In genomic region chr7:45007141-45007540, GRCm38 (mm10) we compare ENCODE assay signal across 17 mouse cellular contexts.
"Had no signal": no experiment of that assay in that cellular context is flagged by ENCODE, and none has a peak within 500 bp of the region (broad histone marks: within the 10 kb centered on the region; RNA-seq: fewer than 3 reads in every experiment).

No protein-coding gene starts in this region.

- DNase-seq: kidney, adult 8-10 months; kidney, postnatal 10 days; kidney, postnatal 36 days; layer of hippocampus, postnatal 36 days; liver, embryonic 13.5 days; lung, adult 2 months; lung, postnatal 14 days; lung, postnatal 4 days; midbrain, embryonic 14.5 days; retina, postnatal 1 day; right cerebral cortex, postnatal 25 days; thymus, adult 2 months; thymus, postnatal 14 days; thymus, postnatal 4 days had no signal

- H3K9ac ChIP-seq: kidney, embryonic 15.5 days; liver, embryonic 13.5 days had no signal

- H3K9me3 ChIP-seq: kidney, embryonic 15.5 days; liver, embryonic 13.5 days had no signal

- H3K4me2 ChIP-seq: kidney, embryonic 15.5 days; liver, embryonic 13.5 days had no signal

- H3K4me3 ChIP-seq: kidney, embryonic 15.5 days; left cerebral cortex, adult 2 months; liver, embryonic 13.5 days had no signal

- H3K27ac ChIP-seq: kidney, embryonic 15.5 days; left cerebral cortex, adult 2 months; liver, embryonic 13.5 days; stomach, postnatal 0 days had no signal

- H3K27me3 ChIP-seq: kidney, embryonic 15.5 days; liver, embryonic 13.5 days had no signal
